Mouse (Mus musculus): ENCODE data around the gene Cpsf6.

- TF ChIP-seq POLR2A (IDR thresholded peaks at IDR 0.05; ENCODE audit: low read depth, low read length) (no peak), CTCF (IDR thresholded peaks at IDR 0.05; ENCODE audit: extremely low read depth, insufficient read depth, insufficient read length, insufficient replicate concordance) (no peak)
Observed at GRCm38 (mm10) chr10:117343000-117343399, 36.8 kb downstream of the Cpsf6 start.

Measured in spleen, adult 2 months (tissue).